Mouse (Mus musculus) natural killer cell, adult 2 months (primary cell): ENCODE measurements around the gene Ccdc43.
"Not testable (repeated sequence)": the region's sequence is repeated elsewhere in the genome, so short reads cannot be mapped to it uniquely, and the experiment has no call there.

Experiments
- DNase-seq, 2 experiments: peaks; one replicate each; pipeline ENCODE4 v3.0.0; 2022; ENCODE audit warnings: low spot score in 2 of 2

Ccdc43 gene

GRCm38 (mm10) chr11:102697338-102698017 is at the start of gene Ccdc43:
Gene Ccdc43, minus strand, starts transcription at chr11:102697782.
- peak; percentile 88 to 90 for DNase-seq

GRCm38 (mm10) chr11:102744746-102745145 is 47.2 kb upstream of the Ccdc43 start:
- DNase-seq: no peak

GRCm38 (mm10) chr11:102742843-102743242 is 45.3 kb upstream of the Ccdc43 start:
- DNase-seq: no peak

- no peak for DNase-seq
Observed at GRCm38 (mm10) chr11:102742066-102742465, 44.5 kb upstream of the Ccdc43 start.

GRCm38 (mm10) chr11:102741129-102741950 is 43.8 kb upstream of the Ccdc43 start:
- no peak for DNase-seq

- no peak for DNase-seq
Observed at GRCm38 (mm10) chr11:102740634-102741033, 43.1 kb upstream of the Ccdc43 start.

- peak; percentile 37 to 40 for DNase-seq
Observed at GRCm38 (mm10) chr11:102739278-102739966, 41.8 kb upstream of the Ccdc43 start.

GRCm38 (mm10) chr11:102738046-102738445 is 40.5 kb upstream of the Ccdc43 start:
- no peak for DNase-seq

- DNase-seq: no peak
Observed at GRCm38 (mm10) chr11:102734961-102735360, 37.4 kb upstream of the Ccdc43 start.

- DNase-seq: no peak
Observed at GRCm38 (mm10) chr11:102733146-102733545, 35.6 kb upstream of the Ccdc43 start.

GRCm38 (mm10) chr11:102731366-102731765 is 33.8 kb upstream of the Ccdc43 start:
- DNase-seq: no peak

- DNase-seq: no peak
Observed at GRCm38 (mm10) chr11:102729835-102730234, 32.3 kb upstream of the Ccdc43 start.

GRCm38 (mm10) chr11:102728614-102729013 is 31.0 kb upstream of the Ccdc43 start:
- peak; percentile 46 to 55 for DNase-seq

- no peak for DNase-seq
Observed at GRCm38 (mm10) chr11:102725574-102725973, 28.0 kb upstream of the Ccdc43 start.

GRCm38 (mm10) chr11:102716135-102716534 is 18.6 kb upstream of the Ccdc43 start:
- DNase-seq: no peak

GRCm38 (mm10) chr11:102714578-102714977 is 17.0 kb upstream of the Ccdc43 start:
- not testable (repeated sequence) for DNase-seq

- DNase-seq: no peak
Observed at GRCm38 (mm10) chr11:102712411-102712810, 14.8 kb upstream of the Ccdc43 start.

- not testable (repeated sequence) for DNase-seq
Observed at GRCm38 (mm10) chr11:102702206-102702605, 4.6 kb upstream of the Ccdc43 start.

- no peak for DNase-seq
Observed at GRCm38 (mm10) chr11:102698018-102698476, 465 bp upstream of the Ccdc43 start.

- no peak for DNase-seq
Observed at GRCm38 (mm10) chr11:102695289-102695688, 2.3 kb downstream of the Ccdc43 start.

GRCm38 (mm10) chr11:102690162-102690561 is 7.4 kb downstream of the Ccdc43 start:
- peak; percentile 68 to 70 for DNase-seq
